Mouse (Mus musculus): ENCODE measurements around the gene Enpp4.

- TF ChIP-seq GATA1 (IDR thresholded peaks at IDR 0.05; ENCODE audit: low read length) (no peak), TAL1 (IDR thresholded peaks at IDR 0.05; ENCODE audit: low read length) (no peak)
Observed at GRCm38 (mm10) chr17:44136863-44137640, 31.4 kb upstream of the Enpp4 start.
